Mouse (Mus musculus) layer of hippocampus, adult 2 months (tissue): ENCODE results near the gene Magi1. TPM values are rescaled to one million over a fixed set of nuclear protein-coding genes. Genes with fewer than 3 reads are reported as not detected.

Source experiments
- DNase-seq, 2 experiments: peaks; one replicate each; pipeline ENCODE4 v3.0.0; 2022; ENCODE audit warnings: low spot score in 2 of 2
- H3K27ac ChIP-seq: fragments of 200-600 bp; 2 replicates; pipeline ENCODE4 v1.8.1; 2022
- H3K4me3 ChIP-seq: fragments of 200-600 bp; 2 replicates; pipeline ENCODE4 v1.8.1; 2022; ENCODE audit warnings: mild to moderate bottlenecking
- CTCF ChIP-seq: fragments of 200-600 bp; conservative IDR thresholded peaks from 2 replicates; pipeline ENCODE4 v1.8.1; 2022; ENCODE audit warnings: antibody characterized with exemption, mild to moderate bottlenecking, moderate library complexity
- total RNA-seq, 2 experiments: library from RNA; stranded (reverse); gene quantifications; 2 replicates each; pipeline ENCODE4 v1.2.3; 2021

Gene Magi1
- total RNA-seq, 2 experiments from 2014 or later = 46.5 to 48.8 TPM

DNA sequence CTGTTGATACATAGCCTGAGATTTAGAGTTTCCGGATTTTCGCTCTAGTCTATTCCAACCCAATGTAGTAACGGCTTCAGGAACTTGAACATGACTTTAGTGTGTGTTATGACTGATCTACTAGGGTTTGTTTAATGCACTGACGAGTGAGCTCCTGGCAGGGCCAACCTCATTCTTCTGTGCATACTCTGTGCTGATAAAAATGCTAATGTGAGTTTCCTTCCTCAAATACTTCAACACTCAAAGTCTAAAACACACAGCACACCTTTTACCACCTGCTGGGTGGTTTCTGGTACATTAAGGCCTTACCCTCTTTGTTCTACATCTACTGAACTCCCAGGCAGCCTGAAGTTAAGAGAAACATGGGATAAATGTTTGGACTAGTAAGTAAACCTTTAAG is 157.0 kb downstream of the Magi1 start:
- H3K4me3 ChIP-seq = no peak overlapping the region
- DNase-seq = no peak
- no peak overlapping the region for H3K27ac ChIP-seq
- no peak for TF ChIP-seq CTCF

DNA sequence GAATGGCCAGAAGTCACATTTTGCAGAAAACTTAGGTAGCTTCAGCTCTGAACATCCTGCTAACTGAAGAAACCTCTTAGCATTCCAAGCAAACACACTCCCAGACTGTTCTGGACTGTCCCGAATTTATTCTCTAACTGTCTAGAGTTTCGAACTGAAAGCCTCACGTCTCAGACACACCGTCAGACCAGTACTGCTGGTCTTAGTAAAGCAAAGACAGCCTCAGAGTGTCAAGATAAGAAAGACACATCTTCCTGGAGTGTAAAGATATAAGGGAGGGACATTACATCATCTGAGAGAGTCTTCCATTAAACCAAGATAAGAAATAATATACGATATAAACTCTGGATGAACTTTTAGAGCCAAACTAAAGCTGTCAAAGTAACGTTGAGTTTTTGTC is 158.6 kb downstream of the Magi1 start:
- no peak overlapping the region for H3K27ac ChIP-seq
- H3K4me3 ChIP-seq = no peak overlapping the region
- no peak for TF ChIP-seq CTCF
- DNase-seq = no peak

DNA sequence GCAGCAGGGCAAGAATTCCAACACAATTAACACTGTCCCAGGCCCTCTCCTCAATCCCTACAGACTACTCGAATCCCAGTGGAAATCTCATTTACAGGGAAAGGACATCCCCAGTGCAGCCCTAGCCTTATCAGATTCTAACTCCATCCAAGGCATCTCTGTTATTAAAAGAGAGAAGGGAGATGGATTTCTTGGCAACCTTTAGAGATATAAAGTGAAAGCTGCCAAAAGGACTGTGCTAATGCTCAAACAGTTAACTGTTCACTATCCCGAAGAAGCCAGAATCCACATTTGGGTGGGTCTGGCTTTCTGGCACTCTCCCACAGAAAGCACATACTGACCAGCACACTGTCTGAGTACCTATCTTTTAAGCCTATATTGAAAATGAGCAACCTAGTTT is 159.4 kb downstream of the Magi1 start:
- no peak overlapping the region for H3K4me3 ChIP-seq
- DNase-seq = no peak
- no peak for TF ChIP-seq CTCF

DNA sequence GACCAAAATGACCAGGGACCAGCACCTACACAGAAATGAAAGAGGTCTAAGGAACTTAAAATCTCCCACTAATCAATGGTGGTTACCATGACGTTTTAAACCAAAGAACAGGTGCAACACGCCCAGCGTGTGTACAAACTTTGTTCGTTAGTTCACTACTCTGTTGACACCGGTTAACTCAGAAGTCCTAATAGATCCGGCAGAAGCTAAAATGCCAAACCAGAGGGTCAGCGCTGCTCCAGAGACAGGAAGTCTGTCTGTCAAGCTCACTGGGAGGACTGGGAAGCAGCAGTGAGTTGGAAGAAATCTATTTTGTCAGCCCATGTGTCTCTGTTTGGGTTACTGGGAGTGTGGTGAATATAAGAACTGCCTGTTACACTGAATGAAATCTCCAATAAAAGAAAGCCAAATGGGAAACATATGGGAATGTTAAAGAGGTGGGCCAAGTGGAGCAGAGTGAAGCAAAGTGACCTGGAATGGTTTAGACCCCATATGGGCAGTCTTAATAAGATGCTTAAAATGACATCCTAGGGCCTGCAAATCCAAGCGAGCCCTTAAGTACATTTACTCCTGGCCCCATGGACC is 161.1 kb downstream of the Magi1 start:
- no peak for DNase-seq
- H3K27ac ChIP-seq = no peak overlapping the region
- TF ChIP-seq CTCF = no peak
- H3K4me3 ChIP-seq = no peak overlapping the region

More for the DNA sequence above, 159.4 kb downstream of the Magi1 start:
- no peak overlapping the region for H3K27ac ChIP-seq

DNA sequence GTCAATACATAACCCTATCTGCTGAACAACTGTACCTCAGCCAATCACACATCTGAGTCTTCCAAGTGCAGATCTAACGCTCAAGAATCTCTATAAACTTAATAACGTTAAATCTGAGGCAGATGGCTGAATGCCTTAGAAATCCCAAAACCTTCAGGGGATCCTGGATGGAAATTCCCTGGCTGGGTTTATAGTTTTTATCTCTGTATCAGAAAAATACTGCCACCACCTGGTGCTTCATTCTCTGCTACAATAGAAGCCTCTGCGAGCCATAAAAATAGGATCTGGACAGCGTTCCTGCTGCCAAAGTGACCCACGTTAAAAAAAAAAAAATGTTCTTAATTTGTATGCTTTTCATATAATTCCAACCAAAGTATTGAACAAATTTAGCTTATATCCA is 162.2 kb downstream of the Magi1 start:
- DNase-seq = peak; percentile 14 to 16
- peak; percentile 64 for TF ChIP-seq CTCF

DNA sequence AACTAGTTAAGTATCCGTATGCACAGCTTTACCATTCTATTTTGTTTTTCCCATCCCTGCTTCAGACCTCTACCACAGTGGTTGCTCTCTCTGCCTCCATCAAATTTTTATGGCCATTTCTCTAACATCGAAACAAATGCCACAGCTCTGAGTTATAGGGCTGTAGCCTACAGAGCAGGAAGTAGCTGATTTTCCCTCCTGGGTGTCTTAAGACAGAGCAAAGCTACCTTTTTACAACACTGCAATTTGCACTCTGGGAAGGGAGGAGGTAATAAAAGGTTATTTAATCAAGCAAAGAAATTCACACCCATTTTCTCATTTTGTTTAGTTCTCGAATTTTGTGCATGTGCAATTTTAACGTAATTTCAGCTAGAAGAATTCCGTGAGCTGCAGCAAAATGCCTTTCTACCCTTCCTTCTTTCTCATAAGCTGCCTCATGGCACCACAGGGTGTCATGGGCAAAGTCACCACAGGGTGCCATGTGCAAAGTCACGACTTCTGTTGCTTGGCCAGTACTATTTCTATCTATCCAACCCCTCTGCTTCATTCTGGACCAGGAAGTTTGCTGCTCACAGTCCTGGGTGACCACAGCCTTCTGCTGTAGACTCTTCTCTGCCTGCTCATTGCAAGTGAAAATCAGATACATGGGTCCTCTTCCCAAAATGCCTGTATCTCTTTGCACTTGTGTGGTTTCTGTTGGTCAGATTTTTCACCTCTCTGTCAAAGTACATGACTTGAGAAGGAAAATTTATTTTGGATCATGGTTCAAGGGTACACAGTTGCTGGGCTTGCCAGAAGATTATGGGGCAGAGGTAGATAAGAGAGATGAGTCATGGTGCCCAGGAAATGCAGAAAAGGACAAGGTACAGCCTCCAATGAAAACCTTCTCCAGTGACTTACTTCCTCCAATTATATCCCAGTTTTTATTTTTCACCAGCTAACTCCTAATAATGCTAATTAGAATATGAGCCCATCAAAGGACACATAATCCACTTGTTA is 167.0 kb downstream of the Magi1 start:
- DNase-seq = no peak
- Histone ChIP-seq H3K4me3 (no peak overlapping the region), H3K27ac (no peak overlapping the region)
- TF ChIP-seq CTCF = no peak

More for the DNA sequence above, 162.2 kb downstream of the Magi1 start:
- Histone ChIP-seq H3K27ac (no peak overlapping the region), H3K4me3 (no peak overlapping the region)

DNA sequence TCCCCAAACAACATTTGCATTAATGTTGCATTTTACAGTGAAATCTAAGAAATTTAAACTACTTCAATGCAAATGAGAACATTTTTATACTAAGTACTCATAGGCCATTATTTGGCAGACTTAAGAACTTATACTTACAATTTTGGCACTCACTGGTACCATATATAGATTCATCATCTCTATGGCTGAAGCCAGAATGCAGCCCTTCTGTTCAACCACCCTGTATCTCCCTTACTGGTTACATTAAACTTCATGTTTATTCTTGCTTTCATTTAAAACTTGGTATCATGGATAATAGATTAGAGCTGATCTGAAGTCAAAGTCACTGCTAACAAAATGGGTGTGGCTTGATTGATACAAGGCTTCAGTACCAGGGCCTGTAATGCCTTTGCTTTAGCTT is 171.9 kb downstream of the Magi1 start:
- no peak overlapping the region for H3K4me3 ChIP-seq
- no peak overlapping the region for H3K27ac ChIP-seq
- no peak for DNase-seq
- TF ChIP-seq CTCF = no peak

DNA sequence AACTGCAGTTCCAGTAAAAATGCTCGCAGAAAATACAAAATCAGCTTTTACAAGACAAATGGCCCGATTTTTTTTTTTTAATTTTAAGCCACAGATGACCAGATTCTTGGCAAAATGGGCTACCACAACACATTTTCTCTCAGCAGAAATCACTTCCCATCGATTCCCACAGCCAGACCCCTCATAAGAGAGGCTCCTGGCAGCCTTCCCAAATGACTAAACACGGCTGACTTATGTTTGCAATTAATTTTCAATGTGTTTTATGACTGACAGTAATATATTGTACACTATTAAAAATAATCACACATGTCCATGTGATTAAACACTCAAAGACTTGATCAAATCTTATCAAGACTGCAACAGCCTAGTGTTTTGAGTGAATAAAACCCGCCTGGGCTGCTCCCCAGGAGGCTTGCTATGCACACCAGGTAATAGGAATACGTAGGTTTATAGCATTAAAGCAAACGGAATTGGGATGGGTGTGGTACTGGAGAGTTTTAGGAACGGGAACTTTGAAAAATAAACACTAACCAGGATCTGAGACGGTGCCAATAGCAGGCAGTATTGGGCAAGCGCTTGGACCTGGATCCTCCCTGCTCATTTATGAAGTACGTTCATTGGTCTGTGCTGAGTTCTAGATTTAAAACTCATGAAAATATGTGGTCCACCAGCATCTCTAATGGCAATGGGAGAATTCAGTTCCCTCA is 176.2 kb downstream of the Magi1 start:
- no peak for TF ChIP-seq CTCF
- H3K27ac ChIP-seq = no peak overlapping the region
- DNase-seq = no peak
- no peak overlapping the region for H3K4me3 ChIP-seq

DNA sequence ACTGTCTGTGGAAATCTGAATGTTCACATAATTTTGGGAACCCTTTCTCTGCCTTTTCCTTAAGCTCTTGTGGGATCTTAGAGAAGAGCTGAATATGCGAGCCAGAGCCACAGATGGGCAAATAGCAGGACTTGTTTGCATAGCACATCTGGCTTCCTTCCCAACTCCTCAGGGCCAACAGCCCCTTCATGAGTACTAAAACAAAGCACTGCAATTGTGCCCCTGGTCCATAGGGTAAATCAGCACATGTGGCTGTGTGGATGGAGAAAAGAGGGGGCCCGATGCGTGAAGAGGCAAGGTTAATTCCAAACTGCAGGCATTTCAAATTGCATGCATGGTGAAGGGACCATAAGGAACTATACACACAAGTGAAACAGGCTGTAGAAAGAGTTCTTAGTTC is 180.1 kb downstream of the Magi1 start:
- TF ChIP-seq CTCF = no peak
- Histone ChIP-seq H3K27ac (no peak overlapping the region), H3K4me3 (no peak overlapping the region)
- no peak for DNase-seq

DNA sequence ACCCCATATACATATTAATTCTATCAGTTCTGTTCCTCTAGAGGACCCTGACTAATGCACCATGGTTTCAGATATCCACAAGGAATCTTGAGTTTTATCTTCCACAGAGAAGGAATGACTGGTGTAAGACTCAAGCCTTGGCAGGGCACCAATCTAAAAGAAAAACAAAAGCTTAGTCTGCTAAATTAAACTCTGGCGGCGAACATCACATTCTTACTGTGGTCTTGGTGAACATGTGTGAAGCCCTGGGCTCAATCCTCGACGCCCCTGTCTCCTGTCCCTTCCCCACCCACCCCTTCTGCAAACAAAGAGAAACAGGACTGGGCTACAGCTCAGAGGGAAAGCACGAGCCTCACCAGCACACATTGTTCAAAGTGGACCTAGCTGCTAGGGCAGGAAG is 182.5 kb downstream of the Magi1 start:
- Histone ChIP-seq H3K4me3 (no peak overlapping the region), H3K27ac (no peak overlapping the region)
- TF ChIP-seq CTCF = no peak
- DNase-seq = no peak

DNA sequence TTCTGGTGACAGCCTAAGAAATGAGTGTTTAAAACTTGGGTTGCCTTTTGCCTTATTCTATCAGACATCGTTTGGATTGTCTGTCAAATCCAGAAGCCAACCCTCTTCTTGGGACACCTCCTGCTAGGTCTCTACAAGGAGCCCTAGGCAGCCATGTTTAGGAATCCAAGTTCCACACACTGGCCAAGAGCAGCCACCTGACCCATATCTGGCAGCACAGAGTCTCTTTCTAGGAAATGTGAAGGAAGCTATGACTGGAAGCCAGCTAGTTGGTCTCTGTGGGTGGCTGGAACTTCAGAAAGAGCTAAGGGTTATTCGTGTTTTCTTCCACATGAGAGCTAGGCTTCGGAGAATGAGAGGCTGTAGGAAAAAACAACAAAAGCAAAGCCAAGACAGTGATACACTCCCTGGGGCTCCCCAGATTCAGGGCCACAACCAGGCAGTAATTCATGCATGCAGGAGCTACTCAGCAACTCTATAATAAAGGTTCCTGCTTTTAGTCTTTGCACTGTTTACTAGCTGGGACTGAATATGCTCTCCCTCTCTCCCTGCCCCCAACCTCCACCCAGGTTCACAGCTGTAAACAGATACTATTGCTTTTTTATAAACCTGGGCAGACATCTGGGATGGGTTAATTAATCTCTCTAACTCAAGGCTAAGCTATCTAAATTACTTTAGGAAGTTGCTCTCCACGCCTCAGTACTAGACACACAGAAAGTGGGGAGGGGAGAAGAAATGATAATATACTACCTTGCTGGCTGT is 188.6 kb downstream of the Magi1 start:
- Histone ChIP-seq H3K27ac (no peak overlapping the region), H3K4me3 (no peak overlapping the region)
- DNase-seq = no peak
- TF ChIP-seq CTCF = no peak

DNA sequence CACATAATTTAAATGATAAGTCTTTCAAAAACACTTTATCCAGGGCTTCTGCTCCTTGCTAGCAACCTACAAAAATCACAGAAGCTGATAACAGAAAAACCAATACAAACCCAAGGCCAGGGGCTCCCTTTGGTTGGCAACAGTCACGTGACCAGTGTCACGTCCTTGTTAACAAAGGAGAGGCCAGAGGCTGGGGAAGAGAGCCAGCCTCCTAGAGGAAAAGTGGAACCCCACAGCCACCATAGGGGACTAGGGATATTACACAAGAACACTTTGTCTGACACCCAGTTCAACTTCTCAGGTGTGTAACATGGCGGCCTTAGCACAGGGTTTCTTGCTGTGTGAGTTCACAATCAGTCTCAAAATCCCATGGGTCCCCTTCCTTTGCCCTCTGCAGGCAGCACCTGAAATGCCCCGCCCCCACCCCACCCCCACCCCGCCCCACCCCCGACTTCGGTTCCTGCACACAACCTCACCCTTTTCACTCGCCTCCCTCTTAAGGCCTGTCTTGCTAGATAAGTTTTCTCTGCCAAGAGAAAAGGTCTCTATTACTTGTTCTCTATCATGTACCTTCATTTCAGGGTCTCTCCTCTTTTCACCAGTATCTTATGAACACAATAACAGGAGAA is 190.6 kb downstream of the Magi1 start:
- DNase-seq = no peak

More for the DNA sequence above, 190.6 kb downstream of the Magi1 start:
- no peak for TF ChIP-seq CTCF
- Histone ChIP-seq H3K27ac (no peak overlapping the region), H3K4me3 (no peak overlapping the region)
